Mouse (Mus musculus) ovary, postnatal 14 days (tissue): ENCODE results near the gene Grin2c.

Experiments used
- DNase-seq: peaks from one replicate; pipeline ENCODE4 v3.0.0; 2022; ENCODE audit warnings: low spot score

Gene Grin2c

GRCm38 (mm10) chr11:115267061-115267883, at the start of gene Grin2c:
Gene Grin2c (minus strand): TSS chr11:115267243.
- no peak for DNase-seq

- no peak for DNase-seq
These were observed 47.2 kb upstream of the Grin2c start for GRCm38 (mm10) chr11:115314249-115314648.

GRCm38 (mm10) chr11:115308781-115309180, 41.7 kb upstream of the Grin2c start:
- DNase-seq, result no peak

- no peak for DNase-seq
These were observed 39.8 kb upstream of the Grin2c start, which contains the start of gene Otop2 for GRCm38 (mm10) chr11:115306863-115307262. Gene Otop2 (plus strand): TSS chr11:115307163.

GRCm38 (mm10) chr11:115303167-115303566, 36.1 kb upstream of the Grin2c start:
- DNase-seq, result no peak

- DNase-seq, result no peak
These were observed 34.3 kb upstream of the Grin2c start for GRCm38 (mm10) chr11:115301351-115301750.

- DNase-seq, result no peak
These were observed 33.7 kb upstream of the Grin2c start for GRCm38 (mm10) chr11:115300745-115301144.

GRCm38 (mm10) chr11:115298160-115298559, 31.1 kb upstream of the Grin2c start:
- no peak for DNase-seq

- DNase-seq, result no peak
These were observed 30.3 kb upstream of the Grin2c start, which contains the start of gene Fads6 for GRCm38 (mm10) chr11:115297214-115297826. Gene Fads6 (minus strand): TSS chr11:115297663.

GRCm38 (mm10) chr11:115296471-115297210, 29.6 kb upstream of the Grin2c start:
- DNase-seq, result no peak

GRCm38 (mm10) chr11:115295939-115296338, 28.9 kb upstream of the Grin2c start:
- no peak for DNase-seq

GRCm38 (mm10) chr11:115292631-115293375, 25.8 kb upstream of the Grin2c start:
- DNase-seq, result no peak

- DNase-seq, result no peak
These were observed 24.5 kb upstream of the Grin2c start for GRCm38 (mm10) chr11:115291503-115291902.

GRCm38 (mm10) chr11:115290919-115291318, 23.9 kb upstream of the Grin2c start:
- peak; percentile 68 for DNase-seq

GRCm38 (mm10) chr11:115290314-115290713, 23.3 kb upstream of the Grin2c start:
- DNase-seq, result no peak

GRCm38 (mm10) chr11:115289885-115290284, 22.8 kb upstream of the Grin2c start:
- no peak for DNase-seq

GRCm38 (mm10) chr11:115288305-115288704, 21.3 kb upstream of the Grin2c start:
- no peak for DNase-seq

- DNase-seq, result no peak
These were observed 20.3 kb upstream of the Grin2c start for GRCm38 (mm10) chr11:115287386-115287785.

- DNase-seq, result no peak
These were observed 19.4 kb upstream of the Grin2c start for GRCm38 (mm10) chr11:115286201-115286993.

GRCm38 (mm10) chr11:115285282-115285681, 18.2 kb upstream of the Grin2c start:
- DNase-seq, result no peak
